Mouse (Mus musculus) ES-Bruce4 (cell line): ENCODE data around the gene Cd34. TPM values are rescaled to one million over a fixed set of nuclear protein-coding genes. Genes with fewer than 3 reads are reported as not detected.

Experiments
- H3K27ac ChIP-seq: 2 replicates; pipeline ENCODE4 v1.5.1; 2012; ENCODE audit warnings: low read length, inconsistent platforms; ENCODE audit not compliant: insufficient read depth
- H3K27me3 ChIP-seq: 2 replicates; pipeline ENCODE4 v1.6.1; 2012; ENCODE audit warnings: mild to moderate bottlenecking, low read length, inconsistent platforms; ENCODE audit not compliant: control insufficient read depth, poor library complexity, insufficient read depth, severe bottlenecking
- H3K36me3 ChIP-seq: 2 replicates; pipeline ENCODE4 v1.6.1; 2012; ENCODE audit warnings: inconsistent platforms, mild to moderate bottlenecking, low read length, moderate library complexity; ENCODE audit not compliant: control insufficient read depth, poor library complexity, insufficient read depth, severe bottlenecking
- H3K4me1 ChIP-seq: one replicate; pipeline ENCODE4 v1.8.1; 2011; ENCODE audit warnings: low read length; ENCODE audit not compliant: control insufficient read depth, insufficient read depth
- H3K4me3 ChIP-seq: 2 replicates; pipeline ENCODE4 v1.5.1; 2011; ENCODE audit warnings: low read depth, mild to moderate bottlenecking, low read length
- H3K9ac ChIP-seq: 2 replicates; pipeline ENCODE4 v1.6.1; 2012; ENCODE audit warnings: low read depth, mild to moderate bottlenecking, inconsistent platforms; ENCODE audit not compliant: poor library complexity, severe bottlenecking
- H3K9me3 ChIP-seq: replicated peaks from 2 replicates; pipeline ENCODE4 v1.6.1; 2012; ENCODE audit warnings: mild to moderate bottlenecking, low read length, inconsistent platforms; ENCODE audit not compliant: control insufficient read depth, poor library complexity, insufficient read depth, severe bottlenecking
- CTCF ChIP-seq: IDR thresholded peaks from one replicate; pipeline ENCODE4 v1.8.1; 2011; ENCODE audit warnings: low read depth, low read length
- EP300 ChIP-seq: IDR thresholded peaks from 2 replicates; pipeline ENCODE4 v1.6.1; 2011; ENCODE audit warnings: low read depth, low read length; ENCODE audit not compliant: insufficient read depth
- POLR2A ChIP-seq: IDR thresholded peaks from one replicate; pipeline ENCODE4 v1.8.1; 2011; ENCODE audit warnings: low read length; ENCODE audit not compliant: insufficient read depth
- polyA plus RNA-seq: library from polyadenylated mRNA; stranded (reverse); fragments of >200 nt; gene quantifications from 2 replicates; pipeline ENCODE4 v1.2.4, GENCODE M21; 2011; ENCODE audit warnings: low read depth; ENCODE audit not compliant: missing spikeins, insufficient read depth, insufficient read length

Cd34 gene
- polyA plus RNA-seq, 1 experiment, result 0.52 TPM

- Histone ChIP-seq H3K27me3 (no peaks in the 10 kb centered on the region), H3K4me1 (no peaks in the 10 kb centered on the region), H3K9ac (no peak overlapping the region), H3K9me3 (no peaks in the 10 kb centered on the region), H3K4me3 (no peak overlapping the region), H3K36me3 (no peaks in the 10 kb centered on the region), H3K27ac (no peak overlapping the region)
- no peak for TF ChIP-seq EP300
- no peak for TF ChIP-seq CTCF
- no peak for TF ChIP-seq POLR2A
These were observed 44.5 kb downstream of the Cd34 start for GRCm38 (mm10) chr1:194982931-194983690.

DNA sequence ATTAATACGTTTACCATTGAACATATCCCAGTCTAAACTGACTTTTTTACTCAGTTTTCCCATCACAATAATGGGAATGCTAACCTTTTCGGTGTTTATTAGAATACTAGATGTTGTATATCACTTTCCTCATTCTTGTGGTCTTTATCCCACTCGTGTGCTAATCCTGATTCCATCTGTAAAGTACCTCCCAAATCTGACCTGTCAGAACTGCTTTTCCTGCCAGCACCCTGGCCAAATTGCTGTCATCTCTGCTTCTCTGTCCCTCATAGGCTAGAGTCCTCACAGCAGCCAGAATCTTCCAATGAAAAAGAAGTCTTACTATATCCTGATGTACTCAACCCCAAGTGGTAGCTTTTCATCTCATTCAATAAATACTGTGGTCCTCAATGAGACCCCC is 46.3 kb downstream of the Cd34 start:
- Histone ChIP-seq H3K9ac (no peak overlapping the region), H3K4me3 (no peak overlapping the region), H3K27ac (no peak overlapping the region), H3K4me1 (no peaks in the 10 kb centered on the region), H3K36me3 (no peaks in the 10 kb centered on the region), H3K27me3 (no peaks in the 10 kb centered on the region), H3K9me3 (no peaks in the 10 kb centered on the region)
- TF ChIP-seq EP300 (no peak), CTCF (no peak), POLR2A (no peak)

DNA sequence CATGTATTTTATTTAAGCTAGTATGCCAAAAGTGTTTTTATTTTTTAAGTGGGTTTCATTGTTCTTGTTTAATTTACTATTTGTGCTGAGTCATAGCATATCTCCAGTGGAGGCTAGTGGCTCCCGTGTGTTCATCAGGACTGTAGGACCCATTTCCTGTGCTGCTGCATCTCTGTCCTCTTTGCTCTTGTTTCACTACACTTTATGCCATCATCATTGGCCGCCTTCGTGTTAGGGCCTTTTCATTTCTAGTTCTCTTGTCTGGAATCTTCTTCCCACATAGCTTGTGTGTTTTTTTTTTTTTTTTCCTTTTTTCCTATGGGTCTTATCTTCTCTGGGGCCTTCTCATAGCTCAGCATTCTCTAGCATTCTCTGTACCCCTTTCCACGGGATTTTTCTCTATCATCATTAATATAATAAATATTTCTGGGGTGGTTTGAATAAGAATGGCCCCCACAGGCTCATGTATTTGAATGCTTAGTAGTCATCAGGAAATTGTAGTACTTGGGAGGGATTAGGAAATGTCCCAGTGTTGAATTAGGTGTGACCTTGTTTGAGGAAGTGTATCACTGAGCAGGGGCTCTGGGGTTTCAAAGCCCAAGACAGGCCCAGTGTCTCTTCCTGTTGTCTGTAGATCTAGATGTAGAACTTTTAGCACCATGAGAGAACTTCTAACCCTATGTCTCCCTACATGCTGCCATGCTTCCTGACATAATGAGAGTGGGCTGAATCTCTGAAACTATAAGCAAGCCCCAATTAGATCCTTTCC is 47.0 kb downstream of the Cd34 start:
- H3K4me3 ChIP-seq, result no peak overlapping the region
- H3K27ac ChIP-seq, result no peak overlapping the region
- no peaks in the 10 kb centered on the region for H3K36me3 ChIP-seq
- H3K9me3 ChIP-seq, result no peaks in the 10 kb centered on the region
- H3K27me3 ChIP-seq, result no peaks in the 10 kb centered on the region
- H3K9ac ChIP-seq, result no peak overlapping the region
- H3K4me1 ChIP-seq, result no peaks in the 10 kb centered on the region
- no peak for TF ChIP-seq EP300
- TF ChIP-seq CTCF, result no peak
- no peak for TF ChIP-seq POLR2A

DNA sequence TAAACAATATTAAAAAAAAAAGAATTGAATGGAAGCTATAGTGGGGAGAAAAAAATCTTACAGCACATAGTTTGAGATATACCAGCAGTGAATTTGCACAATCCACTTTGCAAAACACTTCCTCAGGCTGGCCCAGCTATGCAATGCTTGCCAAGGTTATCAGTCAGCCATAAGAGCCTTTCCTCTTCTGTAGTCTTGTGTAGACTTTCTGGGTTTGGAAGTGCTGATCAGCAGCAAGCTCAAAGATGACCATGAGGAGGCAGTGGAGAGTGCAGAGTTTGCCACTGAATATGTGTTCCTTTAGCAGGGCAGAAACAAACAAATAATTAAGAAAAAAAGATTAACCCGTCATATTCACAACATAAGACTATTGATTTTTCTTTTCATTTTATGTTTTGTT is 50.4 kb downstream of the Cd34 start:
- H3K4me3 ChIP-seq, result no peak overlapping the region
- H3K27ac ChIP-seq, result no peak overlapping the region
- H3K9me3 ChIP-seq, result no peaks in the 10 kb centered on the region
- no peak for TF ChIP-seq EP300
- no peaks in the 10 kb centered on the region for H3K4me1 ChIP-seq
- no peaks in the 10 kb centered on the region for H3K36me3 ChIP-seq
- no peaks in the 10 kb centered on the region for H3K27me3 ChIP-seq
- H3K9ac ChIP-seq, result no peak overlapping the region

DNA sequence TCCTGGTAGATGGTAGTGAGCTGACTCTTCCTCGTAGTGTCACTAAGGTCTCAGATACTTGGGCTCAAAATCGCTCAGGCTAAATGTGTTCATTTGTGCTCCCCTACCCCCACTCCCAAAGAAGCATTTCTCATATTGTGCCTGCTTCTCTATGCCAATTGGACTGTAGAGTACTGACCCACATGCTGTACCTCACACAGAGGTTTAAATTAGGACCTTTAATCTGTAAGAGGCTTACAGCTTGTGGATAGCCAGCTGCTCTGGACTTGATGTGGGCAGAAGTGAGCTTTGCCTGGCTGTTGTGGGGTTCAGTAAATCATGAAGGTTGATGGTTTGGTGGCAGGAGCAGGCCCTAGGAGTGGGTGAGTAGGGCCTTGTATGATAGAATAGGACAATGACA is 52.4 kb downstream of the Cd34 start:
- Histone ChIP-seq H3K27me3 (no peaks in the 10 kb centered on the region), H3K9ac (no peak overlapping the region), H3K4me1 (no peaks in the 10 kb centered on the region), H3K4me3 (no peak overlapping the region), H3K36me3 (no peaks in the 10 kb centered on the region), H3K27ac (no peak overlapping the region), H3K9me3 (no peaks in the 10 kb centered on the region)
- TF ChIP-seq POLR2A, result no peak
- no peak for TF ChIP-seq CTCF
- TF ChIP-seq EP300, result no peak

GRCm38 (mm10) chr1:194991654-194992053 is 53.0 kb downstream of the Cd34 start:
- no peaks in the 10 kb centered on the region for H3K27me3 ChIP-seq
- TF ChIP-seq POLR2A (no peak), EP300 (no peak), CTCF (no peak)
- H3K36me3 ChIP-seq, result no peaks in the 10 kb centered on the region
- no peak overlapping the region for H3K4me3 ChIP-seq
- H3K9ac ChIP-seq, result no peak overlapping the region
- H3K27ac ChIP-seq, result no peak overlapping the region
- H3K4me1 ChIP-seq, result no peaks in the 10 kb centered on the region
- no peaks in the 10 kb centered on the region for H3K9me3 ChIP-seq
